Mouse (Mus musculus): ENCODE results near the gene Nkx1-1. TPM values are rescaled to one million over a fixed set of nuclear protein-coding genes. Genes with fewer than 3 reads are reported as not detected.

Nkx1-1 gene
- polyA plus RNA-seq, 1 experiment = 0.22 TPM

- no peaks in the 10 kb centered on the region for H3K27me3 ChIP-seq (ENCODE audit: control insufficient read depth, insufficient read depth, low read length)
- H3K4me1 ChIP-seq (ENCODE audit: control insufficient read depth, insufficient read depth, low read length) = no peaks in the 10 kb centered on the region
- H3K36me3 ChIP-seq (ENCODE audit: control insufficient read depth, insufficient read depth, low read length) = no peaks in the 10 kb centered on the region
- no peak overlapping the region for H3K27ac ChIP-seq (ENCODE audit: control insufficient read depth, insufficient read depth, low read depth, low read length)
- H3K4me3 ChIP-seq (ENCODE audit: control insufficient read depth, low read depth, low read length) = no peak overlapping the region
- TF ChIP-seq POLR2A (IDR thresholded peaks at IDR 0.05; ENCODE audit: control insufficient read depth, low read depth, low read length) (no peak), CTCF (IDR thresholded peaks at IDR 0.05; ENCODE audit: control insufficient read depth, insufficient read depth, insufficient replicate concordance, low read depth, low read length) (no peak)
Observed at GRCm38 (mm10) chr5:33455737-33456136, 22.0 kb upstream of the Nkx1-1 start.

- Histone ChIP-seq H3K27me3 (ENCODE audit: control insufficient read depth, insufficient read depth, low read length) (no peaks in the 10 kb centered on the region), H3K27ac (ENCODE audit: control insufficient read depth, insufficient read depth, low read depth, low read length) (no peak overlapping the region), H3K4me3 (ENCODE audit: control insufficient read depth, low read depth, low read length) (no peak overlapping the region), H3K4me1 (ENCODE audit: control insufficient read depth, insufficient read depth, low read length) (peaks cover 9% of the 10 kb centered on the region), H3K36me3 (ENCODE audit: control insufficient read depth, insufficient read depth, low read length) (no peaks in the 10 kb centered on the region)
- no peak for TF ChIP-seq CTCF (IDR thresholded peaks at IDR 0.05; ENCODE audit: control insufficient read depth, insufficient read depth, insufficient replicate concordance, low read depth, low read length)
- no peak for TF ChIP-seq POLR2A (IDR thresholded peaks at IDR 0.05; ENCODE audit: control insufficient read depth, low read depth, low read length)
Observed at GRCm38 (mm10) chr5:33443794-33444193, 10.0 kb upstream of the Nkx1-1 start.

GRCm38 (mm10) chr5:33442927-33443710 is 9.3 kb upstream of the Nkx1-1 start:
- no peak overlapping the region for H3K27ac ChIP-seq (ENCODE audit: control insufficient read depth, insufficient read depth, low read depth, low read length)
- H3K4me3 ChIP-seq (ENCODE audit: control insufficient read depth, low read depth, low read length) = peak overlapping the region; percentile 71
- H3K27me3 ChIP-seq (ENCODE audit: control insufficient read depth, insufficient read depth, low read length) = no peaks in the 10 kb centered on the region
- no peak for TF ChIP-seq POLR2A (IDR thresholded peaks at IDR 0.05; ENCODE audit: control insufficient read depth, low read depth, low read length)
- peak; percentile 87 for TF ChIP-seq CTCF (IDR thresholded peaks at IDR 0.05; ENCODE audit: control insufficient read depth, insufficient read depth, insufficient replicate concordance, low read depth, low read length)
- H3K36me3 ChIP-seq (ENCODE audit: control insufficient read depth, insufficient read depth, low read length) = no peaks in the 10 kb centered on the region
- H3K4me1 ChIP-seq (ENCODE audit: control insufficient read depth, insufficient read depth, low read length) = peaks cover 12% of the 10 kb centered on the region

GRCm38 (mm10) chr5:33438214-33438613 is 4.4 kb upstream of the Nkx1-1 start:
- Histone ChIP-seq H3K27me3 (ENCODE audit: control insufficient read depth, insufficient read depth, low read length) (peaks cover under 1% of the 10 kb centered on the region; the same call in 1 of the 2 replicates), H3K4me3 (ENCODE audit: control insufficient read depth, low read depth, low read length) (no peak overlapping the region), H3K27ac (ENCODE audit: control insufficient read depth, insufficient read depth, low read depth, low read length) (no peak overlapping the region), H3K4me1 (ENCODE audit: control insufficient read depth, insufficient read depth, low read length) (peaks cover 16% of the 10 kb centered on the region), H3K36me3 (ENCODE audit: control insufficient read depth, insufficient read depth, low read length) (no peaks in the 10 kb centered on the region)
- TF ChIP-seq CTCF (IDR thresholded peaks at IDR 0.05; ENCODE audit: control insufficient read depth, insufficient read depth, insufficient replicate concordance, low read depth, low read length) (peak; percentile 31; the same call in 1 of the 2 replicates), POLR2A (IDR thresholded peaks at IDR 0.05; ENCODE audit: control insufficient read depth, low read depth, low read length) (no peak)

- TF ChIP-seq CTCF (IDR thresholded peaks at IDR 0.05; ENCODE audit: control insufficient read depth, insufficient read depth, insufficient replicate concordance, low read depth, low read length) (no peak), POLR2A (IDR thresholded peaks at IDR 0.05; ENCODE audit: control insufficient read depth, low read depth, low read length) (no peak)
- no peak overlapping the region for H3K27ac ChIP-seq (ENCODE audit: control insufficient read depth, insufficient read depth, low read depth, low read length)
- no peak overlapping the region for H3K4me3 ChIP-seq (ENCODE audit: control insufficient read depth, low read depth, low read length)
- H3K27me3 ChIP-seq (ENCODE audit: control insufficient read depth, insufficient read depth, low read length) = peaks cover 4% of the 10 kb centered on the region; the same call in 1 of the 2 replicates
- H3K36me3 ChIP-seq (ENCODE audit: control insufficient read depth, insufficient read depth, low read length) = no peaks in the 10 kb centered on the region
- H3K4me1 ChIP-seq (ENCODE audit: control insufficient read depth, insufficient read depth, low read length) = peaks cover 22% of the 10 kb centered on the region
Observed at GRCm38 (mm10) chr5:33435941-33436340, 2.2 kb upstream of the Nkx1-1 start.

GRCm38 (mm10) chr5:33435151-33435550 is 1.4 kb upstream of the Nkx1-1 start:
- H3K27ac ChIP-seq (ENCODE audit: control insufficient read depth, insufficient read depth, low read depth, low read length) = no peak overlapping the region
- peaks cover 26% of the 10 kb centered on the region for H3K4me1 ChIP-seq (ENCODE audit: control insufficient read depth, insufficient read depth, low read length)
- no peak overlapping the region for H3K4me3 ChIP-seq (ENCODE audit: control insufficient read depth, low read depth, low read length)
- H3K36me3 ChIP-seq (ENCODE audit: control insufficient read depth, insufficient read depth, low read length) = no peaks in the 10 kb centered on the region
- peaks cover 4% of the 10 kb centered on the region for H3K27me3 ChIP-seq (ENCODE audit: control insufficient read depth, insufficient read depth, low read length)
- TF ChIP-seq CTCF (IDR thresholded peaks at IDR 0.05; ENCODE audit: control insufficient read depth, insufficient read depth, insufficient replicate concordance, low read depth, low read length) (no peak), POLR2A (IDR thresholded peaks at IDR 0.05; ENCODE audit: control insufficient read depth, low read depth, low read length) (no peak)

- Histone ChIP-seq H3K36me3 (ENCODE audit: control insufficient read depth, insufficient read depth, low read length) (no peaks in the 10 kb centered on the region), H3K27me3 (ENCODE audit: control insufficient read depth, insufficient read depth, low read length) (peaks cover 4% of the 10 kb centered on the region), H3K4me1 (ENCODE audit: control insufficient read depth, insufficient read depth, low read length) (peaks cover 26% of the 10 kb centered on the region), H3K4me3 (ENCODE audit: control insufficient read depth, low read depth, low read length) (peak overlapping the region; percentile 50), H3K27ac (ENCODE audit: control insufficient read depth, insufficient read depth, low read depth, low read length) (no peak overlapping the region)
- TF ChIP-seq POLR2A (IDR thresholded peaks at IDR 0.05; ENCODE audit: control insufficient read depth, low read depth, low read length) (no peak), CTCF (IDR thresholded peaks at IDR 0.05; ENCODE audit: control insufficient read depth, insufficient read depth, insufficient replicate concordance, low read depth, low read length) (no peak)
Observed at GRCm38 (mm10) chr5:33434141-33434780, 485 bp upstream of the Nkx1-1 start.

Measured in testis, adult 2 months (tissue).